Mouse (Mus musculus): Measurements from ENCODE around the gene Faf2.

- TF ChIP-seq GATA1 (IDR thresholded peaks at IDR 0.05; ENCODE audit: low read length) (no peak), TAL1 (IDR thresholded peaks at IDR 0.05; ENCODE audit: low read length) (no peak)
Measured at GRCm38 (mm10) chr13:54603501-54603900, 18.1 kb upstream of the Faf2 start.

Data from erythroblast, embryonic 14.5 days (primary cell).